Mouse (Mus musculus): ENCODE data around the gene Lipc. TPM values are rescaled to one million over a fixed set of nuclear protein-coding genes. Genes with fewer than 3 reads are reported as not detected.

Lipc gene
- polyA plus RNA-seq, 1 experiment from 2014 or later: 0.27 TPM

DNA sequence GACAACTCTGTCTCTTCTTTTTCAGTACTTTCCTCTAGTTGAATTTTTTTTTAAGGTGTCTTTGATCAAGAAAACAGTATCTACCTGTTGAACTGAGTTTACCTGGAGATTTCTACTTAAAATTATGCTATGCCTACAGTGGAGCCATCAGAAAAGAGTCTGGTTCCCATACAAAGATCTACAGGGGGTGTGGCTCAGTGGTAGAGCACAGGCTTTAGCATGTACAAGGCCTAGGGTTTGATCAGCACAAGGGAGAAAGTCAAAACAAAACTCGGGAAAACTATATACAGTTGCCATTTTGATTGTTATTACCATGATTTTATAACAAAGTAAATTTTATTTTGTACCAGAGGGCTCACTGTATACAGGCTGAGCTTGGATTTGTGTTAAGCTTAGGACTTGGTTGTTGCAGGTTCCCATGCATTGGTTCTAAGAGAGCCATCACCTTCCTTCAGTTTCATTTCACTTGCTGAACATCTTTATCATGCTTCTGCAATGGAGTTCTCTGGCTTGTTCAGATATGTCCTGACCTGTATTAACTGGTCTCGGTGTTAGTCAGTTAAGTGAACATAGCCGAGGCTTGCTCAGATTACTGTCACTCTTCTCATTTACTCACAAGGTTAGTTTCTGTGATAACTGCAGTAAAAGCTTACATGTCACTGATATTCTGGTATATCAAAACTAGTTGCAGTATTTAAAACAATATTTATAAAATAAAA, 200.4 kb downstream of the Lipc start:
- Histone ChIP-seq H3K27ac (no peak overlapping the region), H3K36me3 (peaks cover 33% of the 10 kb centered on the region)

More for the DNA sequence above, 200.4 kb downstream of the Lipc start:
- no peaks in the 10 kb centered on the region for H3K9me3 ChIP-seq
- H3K27me3 ChIP-seq: no peaks in the 10 kb centered on the region
- no peak overlapping the region for H3K9ac ChIP-seq
- H3K4me1 ChIP-seq: no peaks in the 10 kb centered on the region
- 82% methylated on average over 3 of the region's 3 CpGs for WGBS
- H3K4me2 ChIP-seq: no peak overlapping the region
- no peak overlapping the region for H3K4me3 ChIP-seq
- no peak for ATAC-seq (ENCODE audit: insufficient number of reproducible peaks, insufficient read depth, low FRiP score, low TSS enrichment, low read depth)

Small RNA genes within 50 kb of the gene (microRNA-seq; reads per million reads assigned to microRNA genes)
- not detected for gene Gm25149

Other genes with a start within 250 kb of the Lipc start
- gene Aqp9, start 216.5 kb upstream of the Lipc start, polyA plus RNA-seq (2015; fragmentation: Nextera tagmentation; extraction: Ambion mirVana): 0.66 and 0.88 TPM in 2 replicates